Mouse (Mus musculus): ENCODE measurements around the gene Vcpkmt.
"Not testable (repeated sequence)": the region's sequence is repeated elsewhere in the genome, so short reads cannot be mapped to it uniquely, and the experiment has no call there.

Gene Vcpkmt

GRCm38 (mm10) chr12:69582613-69583269 is at the start of gene Vcpkmt:
Vcpkmt (minus strand) TSS chr12:69583028.
- DNase-seq: peak; percentile 91 to 94

GRCm38 (mm10) chr12:69618590-69618989 is 35.8 kb upstream of the Vcpkmt start:
- not testable (repeated sequence) for DNase-seq

- DNase-seq: no peak
Observed at GRCm38 (mm10) chr12:69604367-69604766, 21.5 kb upstream of the Vcpkmt start.

GRCm38 (mm10) chr12:69597446-69597845 is 14.6 kb upstream of the Vcpkmt start:
- no peak for DNase-seq

GRCm38 (mm10) chr12:69593130-69593529 is 10.3 kb upstream of the Vcpkmt start:
- no peak for DNase-seq

GRCm38 (mm10) chr12:69583270-69583629 is 422 bp upstream of the Vcpkmt start:
- no peak for DNase-seq

GRCm38 (mm10) chr12:69582216-69582612 is 614 bp downstream of the Vcpkmt start:
- DNase-seq: no peak

GRCm38 (mm10) chr12:69579623-69580022 is 3.2 kb downstream of the Vcpkmt start:
- DNase-seq: no peak

- no peak for DNase-seq
Observed at GRCm38 (mm10) chr12:69576120-69576627, 6.7 kb downstream of the Vcpkmt start.

GRCm38 (mm10) chr12:69573916-69574881 is 8.6 kb downstream of the Vcpkmt start:
- peak; percentile 73 to 89 for DNase-seq

- no peak for DNase-seq
Observed at GRCm38 (mm10) chr12:69573271-69573670, 9.6 kb downstream of the Vcpkmt start.

- DNase-seq: no peak
Observed at GRCm38 (mm10) chr12:69569926-69570325, 12.9 kb downstream of the Vcpkmt start.

GRCm38 (mm10) chr12:69568266-69568665 is 14.6 kb downstream of the Vcpkmt start:
- no peak for DNase-seq

GRCm38 (mm10) chr12:69561006-69561405 is 21.8 kb downstream of the Vcpkmt start:
- DNase-seq: not testable (repeated sequence)

GRCm38 (mm10) chr12:69556221-69556861 is 26.5 kb downstream of the Vcpkmt start:
- DNase-seq: no peak

GRCm38 (mm10) chr12:69545456-69546178 is 37.2 kb downstream of the Vcpkmt start:
- no peak for DNase-seq

GRCm38 (mm10) chr12:69544994-69545393 is 37.8 kb downstream of the Vcpkmt start:
- DNase-seq: no peak

- DNase-seq: no peak
Observed at GRCm38 (mm10) chr12:69544562-69544961, 38.3 kb downstream of the Vcpkmt start.

GRCm38 (mm10) chr12:69542376-69542775 is 40.5 kb downstream of the Vcpkmt start:
- no peak for DNase-seq

GRCm38 (mm10) chr12:69541663-69542062 is 41.2 kb downstream of the Vcpkmt start:
- no peak for DNase-seq

GRCm38 (mm10) chr12:69539353-69539752 is 43.5 kb downstream of the Vcpkmt start:
- no peak for DNase-seq

- no peak for DNase-seq
Observed at GRCm38 (mm10) chr12:69538362-69538950, 44.4 kb downstream of the Vcpkmt start.

Measured in cerebellum, postnatal 25 days (tissue).